Mouse (Mus musculus): ENCODE data around the gene Gm21976. TPM values are rescaled to one million over a fixed set of nuclear protein-coding genes. Genes with fewer than 3 reads are reported as not detected.

Gm21976 gene
- total RNA-seq, 2 experiments from 2014 or later = not detected

DNA sequence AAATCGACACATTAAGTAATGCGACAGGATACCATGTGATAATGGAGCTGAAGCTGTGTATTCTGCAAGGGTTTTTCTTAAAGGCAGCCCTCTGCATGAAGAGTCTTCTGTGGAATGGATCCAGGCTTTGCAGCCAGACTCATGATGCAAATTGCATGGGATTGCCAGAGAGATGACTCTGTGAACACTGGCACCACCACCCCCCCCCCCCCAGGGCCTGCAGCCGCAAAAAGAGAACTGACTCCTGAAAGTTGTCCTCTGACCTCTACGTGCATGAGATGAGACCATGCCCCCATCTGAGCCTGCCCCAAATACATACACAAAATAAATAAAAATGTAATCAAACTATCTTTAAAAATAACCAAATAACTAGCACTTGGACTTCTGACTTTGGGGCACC lies 69.8 kb downstream of the Gm21976 start:
- no peak for ATAC-seq (replicated peaks; ENCODE audit: low FRiP score, low TSS enrichment, poor library complexity, severe bottlenecking)

DNA sequence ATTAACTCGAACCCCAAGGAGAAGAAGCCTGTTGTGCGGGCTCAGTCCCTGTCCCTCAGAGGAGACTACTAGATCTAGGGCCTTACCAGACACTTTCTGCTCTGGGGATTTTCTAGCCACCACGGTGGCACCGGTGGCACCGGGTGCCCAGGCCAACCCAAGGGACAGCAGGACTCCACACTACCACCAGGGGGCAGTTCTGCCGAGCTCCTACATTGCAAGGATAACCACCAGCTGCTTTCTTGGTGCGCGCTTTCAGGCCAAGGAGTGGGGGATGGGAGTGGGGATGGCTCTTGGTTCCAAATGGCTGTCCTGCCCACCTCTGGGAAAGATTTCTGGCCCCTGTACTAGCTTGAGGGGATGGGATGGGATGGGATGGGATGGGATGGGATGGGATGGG lies 71.8 kb downstream of the Gm21976 start:
- ATAC-seq (replicated peaks; ENCODE audit: low FRiP score, low TSS enrichment, poor library complexity, severe bottlenecking) = peak; percentile 84

DNA sequence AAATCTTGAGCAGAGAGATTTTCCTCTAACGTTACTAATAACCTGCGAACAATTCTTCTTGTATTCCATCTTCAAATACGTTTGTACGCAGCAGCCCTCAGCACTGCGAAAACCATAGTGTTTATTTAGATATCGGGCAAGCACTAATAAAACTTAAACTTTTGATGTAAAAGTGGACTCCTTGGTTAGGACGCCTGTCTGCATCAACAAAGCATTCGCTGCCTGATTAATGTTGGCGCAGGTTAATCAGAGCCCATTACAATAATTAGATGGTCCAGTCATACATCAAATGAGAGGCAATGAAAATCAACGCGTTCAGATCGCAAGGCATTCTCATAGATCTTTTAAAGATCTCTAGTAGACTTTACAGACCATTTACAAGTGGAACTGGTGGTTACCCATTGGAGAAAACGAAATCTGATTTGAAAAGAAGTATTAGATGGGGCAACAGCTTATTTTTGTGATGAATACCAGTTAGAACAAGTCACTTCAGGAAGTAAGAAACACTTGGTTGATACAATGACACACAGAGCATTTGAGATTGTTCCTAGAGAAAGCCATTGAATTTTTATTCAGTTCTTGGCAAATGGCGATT lies 72.8 kb downstream of the Gm21976 start:
- no peak for ATAC-seq (replicated peaks; ENCODE audit: low FRiP score, low TSS enrichment, poor library complexity, severe bottlenecking)

DNA sequence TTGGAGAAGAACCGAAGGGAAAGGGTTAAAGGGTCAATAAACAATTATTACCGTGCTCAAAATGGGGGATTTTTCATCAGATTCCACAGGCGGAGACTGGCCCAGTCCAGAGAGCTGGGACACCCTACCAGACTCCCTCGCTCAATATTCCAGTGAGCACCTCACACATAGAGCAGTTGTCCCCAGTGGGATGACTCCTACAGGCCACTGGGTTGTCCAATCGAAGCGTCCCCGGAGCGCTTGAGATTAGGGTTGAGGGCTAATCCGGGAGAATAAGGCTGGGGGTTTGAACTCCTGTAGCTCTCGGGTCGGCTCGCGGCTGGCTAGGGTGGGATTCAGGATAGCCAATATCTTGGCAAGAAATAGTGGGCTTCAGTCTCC lies 74.0 kb downstream of the Gm21976 start:
- no peak; the same call in 1 of the 2 replicates for ATAC-seq (replicated peaks; ENCODE audit: low FRiP score, low TSS enrichment, poor library complexity, severe bottlenecking)

DNA sequence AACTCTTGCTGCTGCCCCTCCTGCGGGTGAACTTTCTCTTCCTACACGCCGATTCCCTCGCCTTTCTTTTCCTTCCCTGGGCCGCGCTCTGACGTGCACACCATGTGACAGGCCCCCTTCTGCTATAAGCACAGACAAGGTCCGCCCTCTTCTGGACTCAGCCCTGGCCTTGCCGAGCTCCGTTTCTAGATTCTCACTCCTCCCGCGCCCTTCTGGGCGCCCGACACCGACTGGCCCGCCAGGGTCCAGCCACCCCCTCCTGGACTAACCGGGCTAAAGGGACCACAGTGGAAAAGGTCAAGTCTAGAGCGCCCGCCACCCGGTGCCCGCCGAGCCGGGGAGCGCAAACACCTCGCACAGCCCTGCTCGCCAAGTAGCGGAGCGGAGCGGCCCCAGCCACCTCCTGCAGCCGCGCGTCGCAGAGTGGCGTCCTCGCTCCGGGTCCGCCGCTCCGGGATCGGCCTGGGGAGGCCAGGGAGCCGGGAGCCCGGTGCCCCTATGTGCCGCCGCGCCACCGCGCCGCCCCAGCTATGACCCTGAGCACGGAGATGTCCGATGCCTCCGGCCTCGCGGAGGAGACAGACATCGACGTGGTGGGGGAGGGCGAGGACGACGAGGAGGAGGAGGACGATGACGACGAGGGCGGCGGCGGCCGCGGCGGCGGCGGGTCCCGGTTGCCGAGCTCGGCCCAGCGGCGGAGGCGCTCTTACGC lies 74.6 kb downstream of the Gm21976 start, which contains the start of gene Foxd1:
Foxd1 (plus strand) TSS at position 153 of the 712 bp plus-strand sequence.
- peak; percentile 54 for ATAC-seq (replicated peaks; ENCODE audit: low FRiP score, low TSS enrichment, poor library complexity, severe bottlenecking)

DNA sequence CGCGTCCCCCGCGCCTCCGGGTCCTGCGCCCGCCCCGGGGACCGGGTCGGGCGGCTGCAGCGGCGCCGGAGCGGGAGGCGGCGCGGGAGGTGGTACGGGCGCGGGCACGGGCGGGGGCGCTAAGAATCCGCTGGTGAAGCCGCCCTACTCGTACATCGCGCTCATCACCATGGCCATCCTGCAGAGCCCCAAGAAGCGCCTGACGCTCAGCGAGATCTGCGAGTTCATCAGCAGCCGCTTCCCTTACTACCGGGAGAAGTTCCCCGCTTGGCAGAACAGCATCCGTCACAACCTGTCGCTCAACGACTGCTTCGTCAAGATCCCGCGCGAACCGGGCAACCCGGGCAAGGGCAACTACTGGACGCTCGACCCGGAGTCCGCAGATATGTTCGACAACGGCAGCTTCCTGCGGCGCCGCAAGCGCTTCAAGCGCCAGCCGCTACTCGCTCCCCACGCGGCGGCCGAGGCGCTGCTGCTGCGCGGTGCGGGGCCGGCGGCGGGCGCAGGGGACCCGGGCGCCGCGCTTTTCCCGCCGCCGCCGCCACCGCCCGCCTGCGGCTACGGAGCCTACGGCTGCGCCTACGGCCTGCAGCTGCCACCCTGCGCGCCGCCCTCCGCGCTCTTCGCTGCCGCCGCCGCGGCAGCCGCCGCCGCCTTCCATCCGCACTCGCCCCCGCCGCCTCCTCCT lies 75.3 kb downstream of the Gm21976 start:
- no peak for ATAC-seq (replicated peaks; ENCODE audit: low FRiP score, low TSS enrichment, poor library complexity, severe bottlenecking)

DNA sequence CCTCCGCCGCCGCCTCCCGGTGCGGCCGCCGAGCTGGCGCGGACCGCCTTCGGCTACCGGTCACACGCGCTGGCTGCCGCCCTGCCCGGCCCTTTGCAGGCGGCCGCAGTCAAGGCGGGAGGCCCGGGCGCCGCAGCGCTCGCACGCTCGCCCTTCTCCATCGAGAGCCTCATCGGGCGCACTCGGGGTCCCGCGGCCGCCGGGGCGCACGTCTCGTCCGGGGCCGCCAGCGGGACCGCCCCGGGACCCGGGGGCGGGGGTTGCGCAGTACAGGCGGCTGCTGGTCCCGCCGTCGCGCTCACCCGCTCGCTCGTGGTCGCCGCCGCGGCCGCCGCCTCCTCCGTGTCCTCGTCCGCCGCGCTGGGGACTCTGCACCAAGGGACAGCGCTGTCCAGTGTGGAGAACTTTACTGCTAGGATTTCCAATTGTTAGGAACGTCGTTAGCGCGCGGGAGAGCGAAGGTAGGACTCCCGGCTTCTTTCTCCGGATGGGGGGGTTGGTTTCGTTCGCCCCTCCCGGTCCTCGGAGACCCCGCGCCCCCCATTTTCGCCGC lies 75.9 kb downstream of the Gm21976 start:
- ATAC-seq (replicated peaks; ENCODE audit: low FRiP score, low TSS enrichment, poor library complexity, severe bottlenecking) = no peak

DNA sequence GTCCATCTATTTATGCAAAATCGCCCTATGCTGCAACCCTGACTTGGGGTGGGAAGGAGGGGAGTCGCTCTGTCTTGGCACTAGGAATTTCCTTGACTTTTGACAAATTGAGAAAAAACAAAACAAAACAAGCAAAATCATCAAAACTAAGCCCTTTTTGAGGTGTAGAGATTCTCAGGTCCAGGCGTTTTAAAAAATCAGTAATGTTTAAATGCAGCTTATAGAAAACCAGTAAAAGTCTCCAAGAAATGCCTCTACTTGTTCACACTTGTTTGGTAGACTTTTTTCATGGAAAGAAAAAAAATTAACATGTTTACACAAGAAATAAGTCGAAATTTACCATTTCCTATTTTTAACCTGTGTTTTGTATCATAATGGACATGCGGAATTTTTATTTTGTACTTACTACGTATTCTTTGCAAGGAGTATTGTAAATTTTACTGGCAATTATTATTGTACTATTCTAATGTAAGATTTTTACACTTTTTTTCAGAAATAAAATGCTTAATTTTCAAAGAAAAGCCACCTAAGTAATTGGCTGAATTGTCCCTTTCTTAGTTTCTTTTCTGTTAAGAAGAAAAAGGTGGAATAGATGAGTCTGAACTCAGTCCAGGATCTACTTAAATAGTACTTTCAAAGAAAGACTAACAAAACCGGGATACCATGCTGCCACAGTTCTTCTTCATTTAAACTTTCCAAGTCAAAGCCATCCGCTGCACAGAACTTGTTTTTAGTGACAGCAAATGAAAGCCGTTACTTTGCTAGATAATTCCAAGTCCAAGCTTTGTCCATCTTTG lies 76.7 kb downstream of the Gm21976 start:
- no peak for ATAC-seq (replicated peaks; ENCODE audit: low FRiP score, low TSS enrichment, poor library complexity, severe bottlenecking)

Other genes with a start within 250 kb of the Gm21976 start
- gene Arhgef28, start 73.4 kb upstream of the Gm21976 start, total RNA-seq (2014; fragmentation: Nextera tagmentation) = 0.79 and 1.1 TPM in 2 replicates
- gene Arhgef28, start 73.4 kb upstream of the Gm21976 start, total RNA-seq (2017) = 1.5 and 2.0 TPM in 2 replicates
- gene Utp15, start 16.8 kb upstream of the Gm21976 start, total RNA-seq (2014; fragmentation: Nextera tagmentation) = 34.4 and 45.7 TPM in 2 replicates
- gene Utp15, start 16.8 kb upstream of the Gm21976 start, total RNA-seq (2017) = 57.2 and 67.9 TPM in 2 replicates
- 37.7 and 42.4 TPM in 2 replicates for gene Ankra2, start 16.8 kb upstream of the Gm21976 start, total RNA-seq (2014; fragmentation: Nextera tagmentation)
- gene Ankra2, start 16.8 kb upstream of the Gm21976 start, total RNA-seq (2017) = 21.6 and 25.0 TPM in 2 replicates
- 1,176 and 1,210 TPM in 2 replicates for gene Btf3, start 37.1 kb downstream of the Gm21976 start, total RNA-seq (2014; fragmentation: Nextera tagmentation)
- 2,564 and 2,726 TPM in 2 replicates for gene Btf3, start 37.1 kb downstream of the Gm21976 start, total RNA-seq (2017)
- gene Foxd1, start 74.4 kb downstream of the Gm21976 start, total RNA-seq (2014; fragmentation: Nextera tagmentation) = not detected in 2 replicates
- not detected in 2 replicates for gene Foxd1, start 74.4 kb downstream of the Gm21976 start, total RNA-seq (2017)
- 0.66 TPM in 1 of 2 replicates, not detected in the other for gene Gm10320, start 212.1 kb downstream of the Gm21976 start, total RNA-seq (2014; fragmentation: Nextera tagmentation)
- 1.2 TPM in 1 of 2 replicates, not detected in the other for gene Gm10320, start 212.1 kb downstream of the Gm21976 start, total RNA-seq (2017)

All from megakaryocyte-erythroid progenitor cell, adult 5-6 weeks (primary cell).